Mouse (Mus musculus) G1E (cell line): ENCODE measurements around the gene Kcnj1. TPM values are rescaled to one million over a fixed set of nuclear protein-coding genes. Genes with fewer than 3 reads are reported as not detected.

Experiments
- ATAC-seq: 2 replicates; pipeline ENCODE4 v1.8.0; 2016; ENCODE audit warnings: mild to moderate bottlenecking; ENCODE audit not compliant: insufficient number of reproducible peaks, poor library complexity, low FRiP score, severe bottlenecking; ENCODE audit errors: extremely low read depth
- DNase-seq: peaks from one replicate; pipeline ENCODE4 v3.0.0; 2012; ENCODE audit warnings: low spot score
- H3K27me3 ChIP-seq: 2 replicates; pipeline ENCODE4 v1.6.1; 2012; ENCODE audit warnings: mild to moderate bottlenecking, low read length, inconsistent platforms; ENCODE audit not compliant: insufficient read depth
- H3K36me3 ChIP-seq: replicated peaks from 2 replicates; pipeline ENCODE3; 2012; ENCODE audit warnings: mild to moderate bottlenecking, inconsistent platforms
- H3K4me1 ChIP-seq: 2 replicates; pipeline ENCODE4 v1.6.1; 2012; ENCODE audit warnings: low read depth, low read length, inconsistent platforms, mixed read lengths; ENCODE audit not compliant: insufficient read depth
- H3K4me3 ChIP-seq: 2 replicates; pipeline ENCODE4 v1.5.1; 2012; ENCODE audit warnings: low read depth, mild to moderate bottlenecking, inconsistent platforms, low read length, moderate library complexity, mixed read lengths
- H3K9me3 ChIP-seq: replicated peaks from 2 replicates; pipeline ENCODE4 v1.6.1; 2012; ENCODE audit warnings: inconsistent platforms
- CTCF ChIP-seq: IDR thresholded peaks from 2 replicates; pipeline ENCODE4 v1.5.1; 2012; ENCODE audit warnings: low read depth, low read length, inconsistent platforms, mixed read lengths
- GATA1 ChIP-seq: IDR thresholded peaks from 2 replicates; pipeline ENCODE4 v1.6.1; 2012; ENCODE audit warnings: borderline replicate concordance, low read length, inconsistent platforms, mixed read lengths
- GATA2 ChIP-seq: IDR thresholded peaks from 2 replicates; pipeline ENCODE4 v1.6.1; 2012; ENCODE audit warnings: low read depth, low read length, inconsistent platforms, borderline replicate concordance
- POLR2AphosphoS5 ChIP-seq: IDR thresholded peaks from 2 replicates; pipeline ENCODE4 v1.6.1; 2012; ENCODE audit warnings: low read depth, low read length, inconsistent platforms; ENCODE audit not compliant: insufficient replicate concordance
- TAL1 ChIP-seq: conservative IDR thresholded peaks from 2 replicates; pipeline ENCODE4 v1.6.1; 2012; ENCODE audit warnings: low read depth, low read length, inconsistent platforms, mixed read lengths
- polyA plus RNA-seq: library from polyadenylated mRNA; stranded (reverse); fragments of >175 nt; gene quantifications from 2 replicates; pipeline ENCODE4 v1.2.3, GENCODE M21; 2012
- total RNA-seq, 2 experiments: library from RNA; stranded (forward) in 1 of 2; stranded (reverse) in 1 of 2; fragments of 200-1000 nt in 1 of 2; fragments of >200 nt in 1 of 2; fragmentation: Nextera tagmentation in 1 of 2; gene quantifications; 2 replicates each; pipeline ENCODE4 v1.2.3; 2014 to 2017

The Kcnj1 gene
- total and polyA plus RNA-seq, 3 experiments = 0.16 TPM; not detected in 2

DNA sequence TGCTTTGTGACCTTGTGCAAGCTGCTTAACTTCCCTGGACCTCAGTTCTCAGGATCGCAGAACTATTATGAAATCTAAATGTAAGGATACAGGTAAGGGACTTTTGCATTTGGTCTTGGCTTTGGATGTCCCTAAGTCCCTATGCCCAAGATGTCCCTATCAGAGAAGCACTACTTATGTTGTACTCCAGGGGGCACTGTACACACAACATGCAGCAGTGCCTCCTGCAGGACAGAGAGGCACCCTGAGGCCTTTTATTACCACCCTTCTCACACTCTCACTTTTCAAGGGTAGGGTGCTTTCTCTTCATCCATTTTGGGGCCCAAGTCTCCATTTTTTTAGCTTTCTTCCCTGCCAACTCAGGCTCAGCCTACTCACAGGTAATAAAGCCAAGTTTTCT is 15.8 kb downstream of the Kcnj1 start:
- Histone ChIP-seq H3K36me3 (no peaks in the 10 kb centered on the region), H3K9me3 (peaks cover 8% of the 10 kb centered on the region), H3K4me3 (no peak overlapping the region), H3K27me3 (no peaks in the 10 kb centered on the region; the same call in 1 of the 2 replicates), H3K4me1 (no peaks in the 10 kb centered on the region)
- ATAC-seq = no peak
- TF ChIP-seq TAL1 (no peak), GATA2 (no peak)
- no peak for DNase-seq

DNA sequence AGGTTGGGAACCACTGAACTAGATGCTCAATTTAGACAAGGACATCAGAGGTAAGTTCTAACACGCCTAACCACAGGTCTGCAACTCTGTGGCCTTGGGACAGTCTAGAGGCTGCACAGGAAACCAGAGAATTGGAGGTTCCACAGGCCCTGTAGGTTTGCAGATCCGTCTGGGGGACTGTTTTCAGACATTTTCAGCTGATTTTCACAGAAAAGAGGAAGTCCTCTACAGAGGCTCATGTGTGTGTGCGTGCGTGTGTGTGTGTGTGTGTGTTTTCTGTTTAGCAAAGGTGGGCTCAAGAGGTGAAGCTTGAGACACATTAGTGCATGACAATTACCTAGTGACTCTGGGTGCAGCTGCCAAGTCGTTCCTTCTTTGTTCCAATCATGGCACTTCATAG is 18.8 kb downstream of the Kcnj1 start:
- H3K36me3 ChIP-seq = no peaks in the 10 kb centered on the region
- TF ChIP-seq TAL1 (no peak), GATA2 (no peak), POLR2AphosphoS5 (no peak), CTCF (no peak), GATA1 (no peak)

DNA sequence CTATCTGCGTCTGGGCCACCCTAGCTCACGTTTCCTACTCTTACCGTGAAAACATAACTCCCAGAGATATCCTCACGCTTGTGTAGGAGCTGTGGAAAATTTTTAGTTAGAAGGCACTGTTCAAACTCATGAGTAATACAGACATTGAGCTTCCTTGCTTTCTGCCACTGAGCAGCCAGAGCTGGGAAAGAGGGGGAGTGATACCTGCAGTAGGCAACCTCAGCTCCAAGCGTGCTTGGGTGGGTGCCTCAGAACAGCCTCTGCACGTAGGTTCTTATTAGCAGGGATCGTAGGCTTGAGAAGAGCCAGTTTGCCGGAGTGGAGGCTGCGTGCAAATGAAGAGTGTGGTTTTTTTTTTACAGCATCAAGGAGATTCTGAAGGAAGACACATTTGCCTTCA is 19.4 kb downstream of the Kcnj1 start:
- H3K27me3 ChIP-seq = no peaks in the 10 kb centered on the region
- no peaks in the 10 kb centered on the region for H3K36me3 ChIP-seq
- no peaks in the 10 kb centered on the region for H3K4me1 ChIP-seq
- no peak overlapping the region for H3K4me3 ChIP-seq
- peaks cover 4% of the 10 kb centered on the region for H3K9me3 ChIP-seq
- ATAC-seq (no peak), DNase-seq (no peak)
- TF ChIP-seq TAL1 (no peak), POLR2AphosphoS5 (no peak), GATA2 (no peak), CTCF (no peak)

More for the DNA sequence above, 18.8 kb downstream of the Kcnj1 start:
- Histone ChIP-seq H3K4me3 (no peak overlapping the region), H3K27me3 (no peaks in the 10 kb centered on the region), H3K9me3 (peaks cover 4% of the 10 kb centered on the region), H3K4me1 (no peaks in the 10 kb centered on the region)
- ATAC-seq = no peak
- DNase-seq = no peak

DNA sequence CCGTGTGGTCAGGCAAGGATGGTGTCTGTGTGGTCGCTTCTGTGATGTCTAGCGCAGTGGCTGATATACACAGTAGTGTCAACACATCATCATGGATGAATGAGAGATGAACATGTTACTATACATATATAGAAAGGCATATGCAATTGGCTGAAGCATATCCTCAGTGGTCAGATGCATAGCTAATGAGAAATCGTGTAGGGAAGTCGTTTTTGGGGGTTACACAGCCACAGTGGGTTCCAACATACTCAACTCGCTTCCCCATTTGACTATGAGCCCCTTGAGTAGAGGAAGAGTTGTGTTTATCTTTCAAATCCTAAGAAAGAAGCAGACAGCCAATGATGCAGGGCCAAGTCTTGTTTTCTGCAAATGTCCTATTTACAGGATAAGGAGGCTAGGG is 20.4 kb downstream of the Kcnj1 start:
- ATAC-seq (no peak), DNase-seq (no peak)
- Histone ChIP-seq H3K36me3 (no peaks in the 10 kb centered on the region), H3K27me3 (no peaks in the 10 kb centered on the region), H3K4me3 (no peak overlapping the region), H3K4me1 (no peaks in the 10 kb centered on the region), H3K9me3 (peaks cover 2% of the 10 kb centered on the region; the same call in 1 of the 2 replicates)
- no peak for TF ChIP-seq GATA1

DNA sequence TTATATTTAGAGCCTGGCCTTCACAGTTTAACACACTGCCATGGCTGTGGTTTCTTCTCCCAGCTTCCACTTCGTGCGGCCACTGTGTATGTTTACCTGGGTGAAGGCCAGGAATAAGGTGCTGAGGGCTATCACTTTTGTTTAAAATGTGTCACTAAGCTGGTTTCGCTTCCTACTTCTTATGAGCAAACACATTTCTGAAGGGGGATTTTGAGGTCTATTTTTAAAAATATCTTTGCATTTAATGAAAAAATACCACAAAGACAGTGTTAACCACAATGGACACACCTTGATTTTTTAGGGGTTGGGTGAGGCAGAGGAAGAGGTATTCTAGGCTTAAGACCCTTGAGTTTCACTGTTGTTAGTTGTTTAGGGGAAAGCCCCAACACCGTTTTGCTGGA is 22.5 kb downstream of the Kcnj1 start:
- TF ChIP-seq GATA1 = no peak
- TF ChIP-seq CTCF = no peak
- no peak for TF ChIP-seq TAL1
- no peak for TF ChIP-seq GATA2
- Histone ChIP-seq H3K4me1 (no peaks in the 10 kb centered on the region), H3K4me3 (no peak overlapping the region), H3K9me3 (peaks cover 2% of the 10 kb centered on the region; the same call in 1 of the 2 replicates), H3K27me3 (no peaks in the 10 kb centered on the region), H3K36me3 (no peaks in the 10 kb centered on the region)
- ATAC-seq = no peak
- DNase-seq = no peak

DNA sequence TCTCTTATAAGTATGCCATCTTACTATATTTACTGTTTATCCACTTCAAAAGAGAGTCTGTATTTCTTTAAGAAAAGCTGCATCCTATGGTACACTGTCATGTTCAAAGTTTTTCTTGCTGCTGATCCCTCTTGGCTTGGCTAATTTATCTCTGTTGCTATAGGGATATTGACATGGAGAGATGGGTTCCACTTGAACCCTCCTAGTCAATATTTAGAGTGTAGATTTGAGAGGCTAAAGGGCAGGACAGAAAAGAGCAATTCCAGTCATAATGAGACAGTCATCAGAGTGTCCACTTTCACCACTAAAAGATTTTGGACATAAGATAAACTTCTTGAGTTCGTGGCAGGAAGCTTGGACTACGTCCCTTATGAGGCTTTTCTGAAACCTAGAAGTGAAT is 27.9 kb downstream of the Kcnj1 start:
- no peaks in the 10 kb centered on the region for H3K9me3 ChIP-seq
- H3K36me3 ChIP-seq = no peaks in the 10 kb centered on the region
- H3K27me3 ChIP-seq = no peaks in the 10 kb centered on the region
- no peak for DNase-seq
- no peak for TF ChIP-seq CTCF
- TF ChIP-seq GATA1 = no peak
- TF ChIP-seq TAL1 = no peak
- TF ChIP-seq GATA2 = no peak
- no peak for TF ChIP-seq POLR2AphosphoS5
- H3K4me1 ChIP-seq = no peaks in the 10 kb centered on the region
- H3K4me3 ChIP-seq = no peak overlapping the region
- ATAC-seq = no peak

DNA sequence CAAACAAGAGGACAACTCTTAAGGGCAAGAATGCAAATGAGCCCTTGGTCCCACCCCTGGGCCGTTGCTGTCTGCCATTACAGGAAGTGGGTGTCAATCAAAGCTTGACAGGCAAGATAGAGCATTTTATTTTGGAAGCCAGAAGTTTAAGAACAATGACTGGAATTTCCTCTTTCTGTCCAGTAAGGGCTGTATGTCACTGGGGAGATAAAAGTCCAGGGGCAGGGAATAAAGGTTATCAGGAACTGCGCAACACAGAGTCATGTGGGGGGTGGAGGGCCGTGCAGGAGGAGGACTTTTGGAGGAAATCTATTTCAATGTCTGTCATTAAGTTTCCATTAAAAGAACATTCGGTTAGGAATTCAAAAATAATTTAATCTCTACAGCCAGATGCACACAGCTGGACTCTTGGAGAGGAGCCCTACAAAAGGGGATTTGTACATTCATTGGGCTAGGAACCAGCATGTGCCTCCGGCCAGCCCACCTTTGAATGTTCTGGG is 28.4 kb downstream of the Kcnj1 start:
- DNase-seq = no peak

More for the DNA sequence above, 28.4 kb downstream of the Kcnj1 start:
- Histone ChIP-seq H3K27me3 (no peaks in the 10 kb centered on the region), H3K4me3 (no peak overlapping the region), H3K4me1 (no peaks in the 10 kb centered on the region), H3K36me3 (no peaks in the 10 kb centered on the region), H3K9me3 (no peaks in the 10 kb centered on the region)
- TF ChIP-seq POLR2AphosphoS5 (no peak), GATA1 (no peak), TAL1 (no peak), CTCF (no peak), GATA2 (no peak)
- ATAC-seq = no peak
